Mouse (Mus musculus): Measurements from ENCODE around the gene Whrn. TPM values are rescaled to one million over a fixed set of nuclear protein-coding genes. Genes with fewer than 3 reads are reported as not detected.

The Whrn gene
- polyA plus RNA-seq, 1 experiment, result 16.4 TPM

DNA sequence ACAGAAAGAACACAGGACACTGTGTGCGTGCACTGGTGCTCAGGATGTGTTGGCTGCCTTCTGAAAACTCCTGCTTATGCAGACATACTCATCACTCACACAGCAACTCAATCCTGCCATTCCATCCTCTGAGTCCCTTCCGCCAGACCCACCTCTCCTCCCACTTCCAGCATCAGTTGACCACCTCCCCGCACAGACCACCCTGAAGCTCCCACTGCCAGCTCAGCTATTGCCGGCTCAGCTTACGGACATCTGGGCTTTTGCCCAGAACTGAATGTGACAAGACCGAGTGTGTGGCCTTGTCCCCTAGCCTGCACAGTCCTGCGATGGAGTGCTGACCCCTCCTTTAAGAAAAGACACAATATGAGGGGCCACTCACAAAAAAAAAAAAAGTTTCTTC is 55.5 kb downstream of the Whrn start:
- TF ChIP-seq POLR2A (IDR thresholded peaks at IDR 0.05; ENCODE audit: low read depth, low read length), result no peak
- TF ChIP-seq CTCF (IDR thresholded peaks at IDR 0.05; ENCODE audit: extremely low read depth, insufficient read depth, insufficient read length, insufficient replicate concordance), result no peak
- Histone ChIP-seq H3K4me3 (ENCODE audit: extremely low read depth, insufficient read depth, insufficient read length) (no peak overlapping the region), H3K27me3 (ENCODE audit: control insufficient read depth, insufficient read depth, low read length) (no peaks in the 10 kb centered on the region), H3K27ac (ENCODE audit: insufficient read depth, low read length) (no peak overlapping the region), H3K36me3 (ENCODE audit: control insufficient read depth, insufficient read depth, low read length) (no peaks in the 10 kb centered on the region), H3K4me1 (ENCODE audit: control insufficient read depth, insufficient read depth, insufficient read length) (no peaks in the 10 kb centered on the region)
- no peak for DNase-seq (ENCODE audit: low read depth in 1 of 2, low spot score in 2 of 2)
- 91% methylated on average over 7 of the region's 7 CpGs for WGBS

DNA sequence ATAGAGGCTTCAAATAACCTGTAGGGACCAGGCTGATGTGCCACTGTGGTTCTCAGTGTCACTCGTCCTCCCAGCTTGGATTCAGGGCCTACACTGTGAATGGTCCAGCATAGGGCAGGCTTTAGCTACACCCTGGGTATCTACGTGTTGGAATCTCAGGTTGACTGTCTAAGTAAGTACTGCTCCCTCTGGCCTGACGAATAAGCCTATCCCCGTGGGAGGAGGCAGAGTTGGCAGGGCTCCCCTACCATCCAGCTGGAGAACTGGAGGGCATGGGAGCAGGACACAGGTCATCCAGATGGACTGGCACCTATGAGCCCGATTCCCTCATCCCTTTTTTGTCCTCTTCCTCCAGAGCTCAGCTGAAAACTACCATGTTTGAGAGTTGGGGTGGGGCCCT is 57.8 kb downstream of the Whrn start:
- no peak for DNase-seq (ENCODE audit: low read depth in 1 of 2, low spot score in 2 of 2)
- H3K27me3 ChIP-seq (ENCODE audit: control insufficient read depth, insufficient read depth, low read length), result no peaks in the 10 kb centered on the region
- no peak overlapping the region for H3K27ac ChIP-seq (ENCODE audit: insufficient read depth, low read length)
- TF ChIP-seq POLR2A (IDR thresholded peaks at IDR 0.05; ENCODE audit: low read depth, low read length) (no peak), CTCF (IDR thresholded peaks at IDR 0.05; ENCODE audit: extremely low read depth, insufficient read depth, insufficient read length, insufficient replicate concordance) (no peak)
- no peaks in the 10 kb centered on the region for H3K4me1 ChIP-seq (ENCODE audit: control insufficient read depth, insufficient read depth, insufficient read length)
- H3K36me3 ChIP-seq (ENCODE audit: control insufficient read depth, insufficient read depth, low read length), result no peaks in the 10 kb centered on the region
- no peak overlapping the region for H3K4me3 ChIP-seq (ENCODE audit: extremely low read depth, insufficient read depth, insufficient read length)
- 92% methylated on average over 5 of the region's 5 CpGs for WGBS

DNA sequence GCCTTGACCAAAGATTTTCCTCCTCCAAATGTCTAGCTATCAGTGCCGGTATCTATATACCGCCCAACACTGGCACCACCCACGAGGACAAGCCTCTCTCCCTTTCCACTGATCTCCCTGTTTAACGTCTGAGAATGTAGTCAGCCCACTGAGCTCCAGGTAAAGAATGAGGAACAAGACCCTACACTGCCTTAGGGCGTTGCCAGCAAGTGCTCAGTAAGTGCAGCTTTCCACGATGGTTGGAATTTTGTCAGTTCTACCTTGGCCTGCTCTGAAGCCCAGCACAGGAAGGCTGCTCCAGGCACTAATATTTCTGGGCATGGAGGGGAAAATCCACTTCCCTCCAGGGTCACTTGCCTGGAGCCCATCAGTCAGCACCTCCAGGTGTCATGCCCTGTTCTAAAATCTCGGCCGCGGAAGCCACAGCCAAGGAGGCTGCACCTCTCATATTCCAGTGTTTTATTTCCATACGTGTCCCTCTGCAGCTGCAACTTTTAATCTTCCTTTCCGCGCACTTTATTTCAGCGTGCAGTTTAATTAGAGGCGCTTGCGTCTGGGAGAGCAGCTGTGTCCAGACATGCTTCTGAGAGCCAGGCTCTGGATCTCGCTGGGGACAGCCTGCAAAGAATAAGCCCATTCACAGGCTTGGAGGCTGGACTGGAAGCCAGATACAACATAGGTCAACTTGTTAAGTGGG is 58.5 kb downstream of the Whrn start:
- Histone ChIP-seq H3K36me3 (ENCODE audit: control insufficient read depth, insufficient read depth, low read length) (no peaks in the 10 kb centered on the region), H3K4me3 (ENCODE audit: extremely low read depth, insufficient read depth, insufficient read length) (no peak overlapping the region), H3K27me3 (ENCODE audit: control insufficient read depth, insufficient read depth, low read length) (no peaks in the 10 kb centered on the region), H3K27ac (ENCODE audit: insufficient read depth, low read length) (no peak overlapping the region), H3K4me1 (ENCODE audit: control insufficient read depth, insufficient read depth, insufficient read length) (no peaks in the 10 kb centered on the region)
- 90% methylated on average over 16 of the region's 16 CpGs for WGBS
- TF ChIP-seq POLR2A (IDR thresholded peaks at IDR 0.05; ENCODE audit: low read depth, low read length), result no peak
- TF ChIP-seq CTCF (IDR thresholded peaks at IDR 0.05; ENCODE audit: extremely low read depth, insufficient read depth, insufficient read length, insufficient replicate concordance), result no peak
- DNase-seq (ENCODE audit: low read depth in 1 of 2, low spot score in 2 of 2), result no peak

DNA sequence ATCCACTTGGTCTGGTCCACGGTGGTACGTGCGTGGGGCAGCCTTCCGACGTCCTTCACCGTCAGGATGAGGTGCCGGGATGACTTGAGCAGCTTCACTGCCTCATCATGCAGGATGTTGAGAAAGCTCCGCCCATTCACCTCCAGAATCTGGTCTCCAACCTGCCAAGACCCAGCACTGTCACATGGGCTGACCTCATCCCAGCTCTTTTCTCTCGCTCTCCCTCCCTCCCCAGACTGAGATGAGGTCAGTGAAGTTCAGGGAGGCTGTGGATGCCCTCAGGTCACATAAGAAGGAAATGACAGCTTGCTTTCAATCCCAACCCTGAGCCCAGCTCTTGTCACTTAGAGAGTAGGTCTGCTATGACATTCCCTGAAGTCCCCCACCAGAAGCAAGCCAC is 60.4 kb downstream of the Whrn start:
- Histone ChIP-seq H3K27ac (ENCODE audit: insufficient read depth, low read length) (no peak overlapping the region), H3K27me3 (ENCODE audit: control insufficient read depth, insufficient read depth, low read length) (no peaks in the 10 kb centered on the region), H3K4me1 (ENCODE audit: control insufficient read depth, insufficient read depth, insufficient read length) (no peaks in the 10 kb centered on the region), H3K36me3 (ENCODE audit: control insufficient read depth, insufficient read depth, low read length) (no peaks in the 10 kb centered on the region), H3K4me3 (ENCODE audit: extremely low read depth, insufficient read depth, insufficient read length) (no peak overlapping the region)
- WGBS, result 90% methylated on average over 9 of the region's 9 CpGs
- no peak for DNase-seq (ENCODE audit: low read depth in 1 of 2, low spot score in 2 of 2)
- TF ChIP-seq CTCF (IDR thresholded peaks at IDR 0.05; ENCODE audit: extremely low read depth, insufficient read depth, insufficient read length, insufficient replicate concordance) (no peak), POLR2A (IDR thresholded peaks at IDR 0.05; ENCODE audit: low read depth, low read length) (no peak)

DNA sequence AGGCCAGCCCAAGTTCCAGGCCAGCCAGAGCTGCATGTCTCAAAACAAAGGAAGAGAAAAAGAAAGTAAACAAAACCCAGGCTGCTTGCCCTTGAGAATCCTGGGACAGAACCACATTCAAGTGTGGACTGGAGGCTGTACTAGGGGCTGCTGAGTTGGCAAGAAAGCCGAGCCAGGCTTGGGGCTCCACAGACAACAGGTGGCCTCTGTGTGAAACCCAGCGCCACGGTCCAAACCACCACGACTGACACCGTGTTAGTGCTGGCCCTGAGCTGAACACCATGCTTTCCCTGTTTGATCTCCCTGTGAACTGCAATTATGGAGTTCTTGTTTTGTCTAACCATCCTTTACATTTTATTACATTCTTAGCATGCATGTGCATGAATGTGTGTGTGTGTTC is 64.7 kb downstream of the Whrn start:
- 74% methylated on average over 5 of the region's 5 CpGs for WGBS
- Histone ChIP-seq H3K27ac (ENCODE audit: insufficient read depth, low read length) (no peak overlapping the region), H3K4me3 (ENCODE audit: extremely low read depth, insufficient read depth, insufficient read length) (no peak overlapping the region), H3K36me3 (ENCODE audit: control insufficient read depth, insufficient read depth, low read length) (no peaks in the 10 kb centered on the region), H3K4me1 (ENCODE audit: control insufficient read depth, insufficient read depth, insufficient read length) (no peaks in the 10 kb centered on the region), H3K27me3 (ENCODE audit: control insufficient read depth, insufficient read depth, low read length) (no peaks in the 10 kb centered on the region)
- TF ChIP-seq CTCF (IDR thresholded peaks at IDR 0.05; ENCODE audit: extremely low read depth, insufficient read depth, insufficient read length, insufficient replicate concordance), result no peak
- no peak for TF ChIP-seq POLR2A (IDR thresholded peaks at IDR 0.05; ENCODE audit: low read depth, low read length)
- DNase-seq (ENCODE audit: low read depth in 1 of 2, low spot score in 2 of 2), result no peak

DNA sequence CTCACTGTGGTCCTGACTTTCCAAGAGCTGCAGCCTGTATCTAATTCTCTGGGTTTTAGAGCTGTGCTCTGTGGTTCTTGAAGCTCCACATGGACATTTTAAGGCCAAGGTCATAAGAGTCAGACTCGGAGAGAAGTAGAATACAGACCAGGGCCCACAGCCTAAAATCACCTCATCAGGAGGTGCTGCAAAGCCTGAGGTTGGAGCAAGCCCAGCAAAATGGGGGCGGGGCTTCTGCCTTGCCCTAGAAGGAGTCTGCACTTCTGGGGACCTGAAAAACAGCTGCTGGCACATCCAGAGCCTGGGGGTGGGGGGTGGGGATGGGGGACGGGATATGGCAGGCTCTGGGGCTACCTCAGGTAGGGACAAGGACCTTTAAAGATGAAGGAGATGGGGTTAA is 65.4 kb downstream of the Whrn start:
- Histone ChIP-seq H3K27ac (ENCODE audit: insufficient read depth, low read length) (no peak overlapping the region), H3K4me3 (ENCODE audit: extremely low read depth, insufficient read depth, insufficient read length) (no peak overlapping the region), H3K27me3 (ENCODE audit: control insufficient read depth, insufficient read depth, low read length) (no peaks in the 10 kb centered on the region), H3K36me3 (ENCODE audit: control insufficient read depth, insufficient read depth, low read length) (no peaks in the 10 kb centered on the region), H3K4me1 (ENCODE audit: control insufficient read depth, insufficient read depth, insufficient read length) (no peaks in the 10 kb centered on the region)
- 71% methylated on average over 3 of the region's 3 CpGs for WGBS
- TF ChIP-seq CTCF (IDR thresholded peaks at IDR 0.05; ENCODE audit: extremely low read depth, insufficient read depth, insufficient read length, insufficient replicate concordance) (no peak), POLR2A (IDR thresholded peaks at IDR 0.05; ENCODE audit: low read depth, low read length) (no peak)
- no peak for DNase-seq (ENCODE audit: low read depth in 1 of 2, low spot score in 2 of 2)

DNA sequence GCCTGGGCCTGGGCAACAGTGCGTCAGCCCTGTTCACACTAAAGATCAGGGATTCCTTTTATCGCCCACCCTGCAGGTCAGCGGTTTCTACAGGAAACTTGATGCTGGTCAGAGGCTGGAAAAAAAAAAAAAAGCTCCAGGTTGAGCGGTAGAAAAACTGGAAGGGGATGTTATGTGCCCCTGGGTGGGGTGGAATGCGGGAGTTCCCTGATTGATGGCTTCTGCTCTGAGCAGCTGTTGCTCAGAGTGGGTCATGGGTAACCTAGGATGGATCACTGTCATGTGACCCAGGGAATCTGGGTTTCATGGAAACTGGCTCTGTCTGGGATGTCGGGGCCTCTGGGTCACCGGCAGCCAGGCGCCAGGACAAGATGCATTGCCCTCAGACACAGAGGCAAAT is 69.5 kb downstream of the Whrn start:
- Histone ChIP-seq H3K4me1 (ENCODE audit: control insufficient read depth, insufficient read depth, insufficient read length) (no peaks in the 10 kb centered on the region), H3K36me3 (ENCODE audit: control insufficient read depth, insufficient read depth, low read length) (no peaks in the 10 kb centered on the region), H3K27ac (ENCODE audit: insufficient read depth, low read length) (no peak overlapping the region), H3K4me3 (ENCODE audit: extremely low read depth, insufficient read depth, insufficient read length) (no peak overlapping the region), H3K27me3 (ENCODE audit: control insufficient read depth, insufficient read depth, low read length) (no peaks in the 10 kb centered on the region)
- 89% methylated on average over 8 of the region's 8 CpGs for WGBS
- no peak for DNase-seq (ENCODE audit: low read depth in 1 of 2, low spot score in 2 of 2)
- TF ChIP-seq POLR2A (IDR thresholded peaks at IDR 0.05; ENCODE audit: low read depth, low read length) (no peak), CTCF (IDR thresholded peaks at IDR 0.05; ENCODE audit: extremely low read depth, insufficient read depth, insufficient read length, insufficient replicate concordance) (no peak)

Measured in spleen, adult 2 months (tissue).